Mouse (Mus musculus) gastrocnemius, postnatal 14 days (tissue): ENCODE data around the gene Tlk1. TPM values are rescaled to one million over a fixed set of nuclear protein-coding genes. Genes with fewer than 3 reads are reported as not detected.
"Not testable (repeated sequence)": the region's sequence is repeated elsewhere in the genome, so short reads cannot be mapped to it uniquely, and the experiment has no call there.

Source experiments
- DNase-seq: peaks from one replicate; pipeline ENCODE4 v3.0.0; 2021; ENCODE audit warnings: mixed read lengths
- intact Hi-C: fragments of 180-260 bp; cut with DNase I; formaldehyde crosslinking; loops from one replicate; pipeline ENCODE4 v1.15.1; 2025; ENCODE audit warnings: low total_unique reads
- total RNA-seq, 2 experiments: library from RNA; stranded (reverse); gene quantifications; 2 replicates each; pipeline ENCODE4 v1.2.3; 2021

Tlk1 gene
- total RNA-seq, 2 experiments from 2014 or later = 26.7 to 31.5 TPM

GRCm38 (mm10) chr2:70807678-70808077 is 17.9 kb downstream of the Tlk1 start:
- intact Hi-C loops = not testable (repeated sequence)

GRCm38 (mm10) chr2:70806020-70806419 is 19.5 kb downstream of the Tlk1 start:
- DNase-seq = no peak
- intact Hi-C loops = no loop called here

More at GRCm38 (mm10) chr2:70807678-70808077, 17.9 kb downstream of the Tlk1 start:
- not testable (repeated sequence) for DNase-seq

GRCm38 (mm10) chr2:70803696-70804095 is 21.8 kb downstream of the Tlk1 start:
- DNase-seq, intact Hi-C loops: not testable (repeated sequence)

GRCm38 (mm10) chr2:70802658-70803057 is 22.9 kb downstream of the Tlk1 start:
- no peak for DNase-seq
- intact Hi-C loops = no loop called here

- intact Hi-C loops = no loop called here
- no peak for DNase-seq
Observed at GRCm38 (mm10) chr2:70801543-70801942, 24.0 kb downstream of the Tlk1 start.

GRCm38 (mm10) chr2:70800396-70800795 is 25.1 kb downstream of the Tlk1 start:
- intact Hi-C loops = no loop called here
- no peak for DNase-seq

GRCm38 (mm10) chr2:70793276-70793675 is 32.3 kb downstream of the Tlk1 start:
- intact Hi-C loops = no loop called here
- no peak for DNase-seq

GRCm38 (mm10) chr2:70790246-70790645 is 35.3 kb downstream of the Tlk1 start:
- intact Hi-C loops = no loop called here
- no peak for DNase-seq

GRCm38 (mm10) chr2:70789331-70789730 is 36.2 kb downstream of the Tlk1 start:
- intact Hi-C loops = loop anchor here (5.0 kb wide), 1 partner anchor 33 kb away; no protein-coding TSS in a partner anchor
- DNase-seq = no peak

- no peak for DNase-seq
- intact Hi-C loops = loop anchor here (5.0 kb wide), 1 partner anchor 253 kb away; no protein-coding TSS in a partner anchor
Observed at GRCm38 (mm10) chr2:70784447-70784846, 41.1 kb downstream of the Tlk1 start.

- no peak for DNase-seq
- intact Hi-C loops = loop anchor here (5.0 kb wide), 1 partner anchor 254 kb away; no protein-coding TSS in a partner anchor
Observed at GRCm38 (mm10) chr2:70783504-70783903, 42.0 kb downstream of the Tlk1 start.

GRCm38 (mm10) chr2:70779634-70780033 is 45.9 kb downstream of the Tlk1 start:
- intact Hi-C loops = loop anchor here (5.0 kb wide), 1 partner anchor 258 kb away; no protein-coding TSS in a partner anchor
- no peak for DNase-seq

GRCm38 (mm10) chr2:70776744-70777143 is 48.8 kb downstream of the Tlk1 start:
- intact Hi-C loops = no loop called here
- no peak for DNase-seq

- intact Hi-C loops = no loop called here
- DNase-seq = no peak
Observed at GRCm38 (mm10) chr2:70764734-70765133, 60.8 kb downstream of the Tlk1 start.

- no peak for DNase-seq
- intact Hi-C loops = no loop called here
Observed at GRCm38 (mm10) chr2:70762741-70763140, 62.8 kb downstream of the Tlk1 start.

- intact Hi-C loops = no loop called here
- DNase-seq = no peak
Observed at GRCm38 (mm10) chr2:70752149-70752548, 73.4 kb downstream of the Tlk1 start.

- intact Hi-C loops = no loop called here
- no peak for DNase-seq
Observed at GRCm38 (mm10) chr2:70751655-70752054, 73.9 kb downstream of the Tlk1 start.

- no peak for DNase-seq
- intact Hi-C loops = no loop called here
Observed at GRCm38 (mm10) chr2:70742588-70742987, 82.9 kb downstream of the Tlk1 start.

GRCm38 (mm10) chr2:70741901-70742300 is 83.6 kb downstream of the Tlk1 start:
- intact Hi-C loops = no loop called here
- DNase-seq = no peak

GRCm38 (mm10) chr2:70736008-70736407 is 89.5 kb downstream of the Tlk1 start:
- intact Hi-C loops = no loop called here
- DNase-seq = no peak

- intact Hi-C loops = no loop called here
- DNase-seq = no peak
Observed at GRCm38 (mm10) chr2:70735534-70735933, 90.0 kb downstream of the Tlk1 start.

- DNase-seq = no peak
- intact Hi-C loops = no loop called here
Observed at GRCm38 (mm10) chr2:70727089-70727488, 98.4 kb downstream of the Tlk1 start.
